Mouse (Mus musculus): ENCODE data around the gene Gpat2. TPM values are rescaled to one million over a fixed set of nuclear protein-coding genes. Genes with fewer than 3 reads are reported as not detected.
A peak's percentile ranks its signal among the peaks of the same experiment; 100 is the strongest.

The Gpat2 gene
- total and polyA plus RNA-seq, 3 experiments = 0.14 to 0.31 (median 0.19) TPM

- no peak for DNase-seq
Measured at GRCm38 (mm10) chr2:127437697-127438096, 12.7 kb downstream of the Gpat2 start.

DNA sequence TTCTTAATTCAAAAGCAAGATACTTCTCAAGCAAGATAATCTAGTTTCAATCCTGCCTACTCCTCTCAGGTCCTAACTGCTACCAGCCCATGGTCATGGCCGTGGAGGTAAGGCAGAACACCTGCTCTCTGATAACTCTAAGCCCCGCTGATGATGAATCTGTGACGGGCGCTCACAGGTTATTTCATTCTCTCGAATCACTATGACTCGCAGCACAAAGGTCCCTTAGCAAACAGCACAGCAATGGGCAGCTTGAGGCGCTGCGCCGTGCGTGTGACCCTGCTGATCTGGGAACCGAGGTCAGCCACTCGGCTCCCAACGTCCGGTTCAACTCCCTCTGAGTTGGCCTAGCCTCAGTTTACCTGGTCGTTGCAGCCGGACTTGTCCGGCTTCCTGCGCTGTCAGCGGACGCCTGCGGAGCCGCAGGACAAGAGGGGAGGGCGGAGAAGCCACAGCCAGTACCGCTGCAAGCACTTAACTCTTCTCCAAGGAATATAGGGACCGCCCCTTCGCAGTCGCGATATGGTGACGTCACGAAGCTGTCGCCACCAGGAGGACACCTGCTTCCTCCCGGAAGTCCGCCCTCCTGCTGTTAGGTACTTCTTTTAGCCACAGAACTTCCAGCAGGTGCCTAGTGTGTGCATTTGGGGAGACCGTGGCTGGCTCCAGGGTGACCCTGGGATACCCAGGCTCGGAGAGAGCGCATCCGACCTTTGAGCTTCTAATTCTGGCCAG is 19.2 kb downstream of the Gpat2 start, which contains the start of gene Fahd2a:
TSS of gene Fahd2a (minus strand) at position 511 of the 735 bp plus-strand sequence.
- DNase-seq = peak; percentile 93

DNA sequence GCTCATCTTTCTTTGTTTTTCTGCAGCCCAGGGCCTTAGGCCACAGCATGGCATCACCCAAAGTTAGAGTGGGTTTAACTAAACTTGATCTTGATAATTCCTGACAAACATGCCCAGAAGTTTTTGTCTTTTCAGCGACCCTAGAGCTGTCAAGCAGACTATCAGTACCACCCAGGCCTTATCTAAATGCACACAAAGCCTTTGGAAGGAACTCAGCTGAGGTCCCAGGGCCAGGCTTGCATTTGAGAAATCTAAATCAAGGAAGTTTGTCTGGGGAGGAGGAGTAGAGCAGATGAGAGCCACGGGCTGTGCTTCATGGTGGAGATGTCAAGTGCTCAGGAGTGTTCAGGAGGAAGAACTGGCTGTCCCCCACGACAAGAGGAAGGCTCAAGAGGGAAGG is 21.8 kb downstream of the Gpat2 start:
- no peak for DNase-seq

GRCm38 (mm10) chr2:127449691-127450090 is 24.7 kb downstream of the Gpat2 start:
- peak; percentile 74 for DNase-seq

GRCm38 (mm10) chr2:127451748-127452147 is 26.7 kb downstream of the Gpat2 start:
- no peak for DNase-seq

GRCm38 (mm10) chr2:127453141-127453540 is 28.1 kb downstream of the Gpat2 start:
- no peak for DNase-seq

- DNase-seq = peak; percentile 77
Measured at GRCm38 (mm10) chr2:127453764-127454163, 28.8 kb downstream of the Gpat2 start.

- DNase-seq = no peak
Measured at GRCm38 (mm10) chr2:127459341-127459740, 34.3 kb downstream of the Gpat2 start.

GRCm38 (mm10) chr2:127461351-127461750 is 36.4 kb downstream of the Gpat2 start:
- no peak for DNase-seq

DNA sequence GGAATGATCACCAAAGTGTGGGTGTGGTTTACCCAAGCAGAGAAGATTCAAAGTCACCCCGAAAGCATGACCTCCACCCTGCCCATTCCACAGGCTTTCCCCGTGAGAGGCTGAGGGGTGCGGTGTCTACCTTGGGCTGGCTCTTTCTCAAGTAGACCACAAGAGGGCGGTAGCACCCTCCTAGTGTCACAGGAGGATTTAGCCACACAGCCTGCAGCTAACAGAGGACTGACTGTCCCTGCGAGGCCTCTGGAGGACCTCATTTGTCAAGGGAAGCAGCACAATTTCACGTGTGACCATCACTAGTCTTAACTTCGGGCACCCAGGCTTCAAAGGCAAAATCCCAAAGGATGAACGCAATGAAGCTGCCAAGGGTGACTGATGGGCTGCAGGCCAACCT is 37.3 kb downstream of the Gpat2 start:
- DNase-seq = peak; percentile 59

GRCm38 (mm10) chr2:127470183-127470582 is 45.2 kb downstream of the Gpat2 start:
- no peak for DNase-seq

- no peak for DNase-seq
Measured at GRCm38 (mm10) chr2:127470661-127471060, 45.7 kb downstream of the Gpat2 start.

- no peak for DNase-seq
Measured at GRCm38 (mm10) chr2:127471281-127471680, 46.3 kb downstream of the Gpat2 start.

- DNase-seq = no peak
Measured at GRCm38 (mm10) chr2:127472279-127472678, 47.3 kb downstream of the Gpat2 start.

- DNase-seq = no peak
Measured at GRCm38 (mm10) chr2:127479210-127479609, 54.2 kb downstream of the Gpat2 start.

- no peak for DNase-seq
Measured at GRCm38 (mm10) chr2:127479763-127480162, 54.8 kb downstream of the Gpat2 start.

- no peak for DNase-seq
Measured at GRCm38 (mm10) chr2:127481841-127482532, 57.0 kb downstream of the Gpat2 start.

GRCm38 (mm10) chr2:127482533-127482911 is 57.5 kb downstream of the Gpat2 start:
- DNase-seq = peak; percentile 81

GRCm38 (mm10) chr2:127483001-127483400 is 58.0 kb downstream of the Gpat2 start:
- DNase-seq = peak; percentile 22

- peak; percentile 65 for DNase-seq
Measured at GRCm38 (mm10) chr2:127484476-127485170, 59.6 kb downstream of the Gpat2 start.

Measured in adrenal gland, adult 2 months (tissue).